Mouse (Mus musculus): ENCODE measurements around the gene Nt5c3b. TPM values are rescaled to one million over a fixed set of nuclear protein-coding genes. Genes with fewer than 3 reads are reported as not detected.

The Nt5c3b gene
- polyA plus RNA-seq, 1 experiment from 2014 or later: 90.2 TPM

DNA sequence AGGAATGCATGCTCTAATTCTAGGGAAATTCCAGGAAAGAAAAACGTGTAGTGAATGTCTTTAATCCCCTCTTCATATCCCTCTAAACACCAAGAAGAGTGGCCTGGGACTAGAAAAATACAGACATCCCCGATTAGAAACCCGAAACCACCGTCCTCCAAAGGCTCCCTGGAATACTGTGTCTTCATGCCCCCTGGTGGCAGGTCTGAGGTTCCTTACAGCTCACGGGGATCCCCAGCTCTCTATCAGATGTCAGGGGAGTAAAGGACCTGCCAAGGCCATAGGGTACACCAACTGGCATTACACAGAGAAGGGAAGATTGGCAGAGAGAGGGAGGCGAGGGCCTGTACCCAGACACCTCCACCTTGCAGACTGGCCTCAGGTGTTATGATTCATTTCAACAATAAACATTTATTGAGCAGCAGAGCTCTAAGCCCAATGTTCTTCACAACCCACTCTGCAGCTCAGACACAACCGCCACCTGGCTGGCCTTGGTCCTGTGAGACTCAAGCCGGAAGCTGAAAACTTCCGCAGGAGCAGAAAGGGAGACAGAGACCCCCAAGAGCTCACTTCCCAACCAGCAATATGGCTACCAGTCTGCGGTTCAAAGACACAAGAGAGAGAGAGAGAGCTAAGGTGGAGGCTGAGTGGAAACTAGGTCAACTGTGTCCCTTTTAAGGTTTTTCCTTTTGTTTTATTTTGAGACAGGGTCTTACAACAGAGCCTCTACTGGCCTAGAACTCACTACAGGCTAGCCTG lies 33.4 kb downstream of the Nt5c3b start:
- Histone ChIP-seq H3K9ac (no peak overlapping the region), H3K27me3 (no peaks in the 10 kb centered on the region), H3K9me3 (replicated peaks) (no peaks in the 10 kb centered on the region), H3K27ac (peak overlapping the region; percentile 35; the same call in 1 of the 2 replicates), H3K36me3 (peaks cover 16% of the 10 kb centered on the region), H3K4me3 (no peak overlapping the region), H3K4me2 (no peak overlapping the region), H3K4me1 (replicated peaks) (peaks cover 50% of the 10 kb centered on the region)
- WGBS: 33% methylated on average over 10 of the region's 10 CpGs
- ATAC-seq (replicated peaks; ENCODE audit: insufficient number of reproducible peaks, insufficient read depth, low FRiP score, low read depth): no peak

DNA sequence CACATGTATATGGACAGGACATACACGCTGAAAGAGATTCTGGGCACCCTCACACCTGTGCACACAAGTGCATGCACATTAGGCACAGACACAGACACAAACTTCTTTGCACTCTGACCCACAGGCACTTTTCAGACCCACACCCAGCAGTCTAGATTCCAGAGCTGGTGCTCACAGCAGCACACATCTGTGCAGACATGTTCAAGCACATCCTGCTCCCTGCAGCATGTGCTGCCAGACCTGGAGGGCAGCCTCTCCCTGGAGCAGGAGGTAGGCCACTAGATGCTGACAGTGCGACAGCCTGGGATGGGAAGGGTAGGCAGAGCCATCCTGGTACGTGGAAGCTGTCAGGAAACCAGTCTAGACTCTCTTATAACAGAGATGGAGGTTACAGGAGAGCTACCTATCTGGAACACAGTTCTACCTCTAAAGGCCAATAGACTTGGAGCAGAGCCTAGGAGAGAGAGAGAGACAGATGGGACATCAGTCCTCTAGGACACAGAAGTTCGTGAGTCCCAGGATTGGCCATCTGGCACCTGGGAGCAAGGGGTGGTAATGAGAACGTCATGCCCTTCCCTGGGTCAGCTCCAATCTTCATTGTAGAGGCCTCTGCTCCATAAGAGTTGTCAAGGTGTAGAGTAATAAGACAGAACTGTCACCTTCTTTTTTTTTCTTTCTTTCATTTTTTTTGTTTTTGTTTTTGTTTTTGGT lies 34.5 kb downstream of the Nt5c3b start:
- H3K27ac ChIP-seq: no peak overlapping the region
- H3K36me3 ChIP-seq: peaks cover 16% of the 10 kb centered on the region
- no peak for ATAC-seq (replicated peaks; ENCODE audit: insufficient number of reproducible peaks, insufficient read depth, low FRiP score, low read depth)
- H3K4me1 ChIP-seq (replicated peaks): peaks cover 50% of the 10 kb centered on the region
- no peak overlapping the region for H3K4me2 ChIP-seq
- H3K9ac ChIP-seq: no peak overlapping the region
- H3K27me3 ChIP-seq: no peaks in the 10 kb centered on the region
- no peak overlapping the region for H3K4me3 ChIP-seq
- 84% methylated on average over 5 of the region's 5 CpGs for WGBS
- no peaks in the 10 kb centered on the region for H3K9me3 ChIP-seq (replicated peaks)

DNA sequence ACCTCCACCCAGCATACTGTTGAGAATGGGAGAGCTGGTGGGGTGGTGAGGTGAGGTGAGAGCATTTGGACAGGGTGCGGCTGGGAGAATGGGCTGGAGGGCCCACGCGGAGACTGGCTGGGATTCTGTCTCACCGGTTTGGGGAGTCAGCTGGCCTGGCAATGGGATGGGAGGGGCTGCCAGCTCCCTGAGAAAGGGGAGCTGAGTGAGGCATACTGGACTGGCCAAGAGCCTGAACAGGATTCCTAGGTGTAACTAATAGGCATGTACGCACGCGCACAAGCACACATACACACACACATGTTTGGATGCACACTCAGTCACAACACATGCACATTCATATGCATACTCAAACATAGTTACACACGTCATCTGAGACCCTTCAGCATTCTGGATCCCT lies 35.3 kb downstream of the Nt5c3b start:
- ATAC-seq (replicated peaks; ENCODE audit: insufficient number of reproducible peaks, insufficient read depth, low FRiP score, low read depth): no peak
- 75% methylated on average over 8 of the region's 8 CpGs for WGBS
- no peaks in the 10 kb centered on the region for H3K27me3 ChIP-seq
- H3K9ac ChIP-seq: no peak overlapping the region
- no peaks in the 10 kb centered on the region for H3K9me3 ChIP-seq (replicated peaks)
- H3K27ac ChIP-seq: no peak overlapping the region
- no peak overlapping the region for H3K4me3 ChIP-seq
- H3K4me2 ChIP-seq: no peak overlapping the region
- H3K36me3 ChIP-seq: peaks cover 16% of the 10 kb centered on the region
- peaks cover 52% of the 10 kb centered on the region for H3K4me1 ChIP-seq (replicated peaks)

DNA sequence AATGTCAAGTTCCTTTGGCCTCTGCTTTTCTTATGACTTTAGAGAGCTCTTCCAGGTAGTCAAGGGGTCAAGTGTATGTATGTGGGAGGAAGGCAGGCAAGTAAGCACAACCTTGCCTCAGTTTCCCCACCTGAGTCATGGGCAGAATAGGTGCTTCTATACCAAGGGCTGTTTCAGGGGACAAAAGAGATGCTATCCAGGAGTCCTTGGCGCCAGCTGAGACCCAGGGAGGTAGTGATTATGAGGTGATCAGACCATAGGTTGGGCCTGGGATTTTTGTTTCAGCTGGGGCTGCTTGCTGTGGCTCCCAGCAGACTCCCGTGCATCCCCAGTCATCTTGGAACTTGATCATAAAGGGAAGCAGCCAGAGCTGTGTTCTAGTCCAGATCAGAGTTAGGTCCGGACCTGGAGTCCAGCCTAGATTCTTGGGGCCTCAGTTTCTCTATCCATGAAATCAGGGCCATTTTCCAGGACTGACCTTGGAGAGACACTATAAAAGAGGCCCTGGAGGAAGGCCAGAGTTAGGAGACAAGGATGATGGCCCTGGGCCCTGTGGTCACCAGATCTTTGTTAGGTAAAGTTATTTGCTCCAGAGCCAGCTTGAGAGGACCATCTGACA lies 37.0 kb downstream of the Nt5c3b start:
- Histone ChIP-seq H3K9ac (no peak overlapping the region), H3K9me3 (replicated peaks) (no peaks in the 10 kb centered on the region), H3K27ac (peak overlapping the region; percentile 96), H3K4me3 (no peak overlapping the region), H3K27me3 (no peaks in the 10 kb centered on the region), H3K4me1 (replicated peaks) (peaks cover 63% of the 10 kb centered on the region), H3K36me3 (peaks cover 12% of the 10 kb centered on the region), H3K4me2 (no peak overlapping the region)
- no peak for ATAC-seq (replicated peaks; ENCODE audit: insufficient number of reproducible peaks, insufficient read depth, low FRiP score, low read depth)
- WGBS: 91% methylated on average over 3 of the region's 3 CpGs

DNA sequence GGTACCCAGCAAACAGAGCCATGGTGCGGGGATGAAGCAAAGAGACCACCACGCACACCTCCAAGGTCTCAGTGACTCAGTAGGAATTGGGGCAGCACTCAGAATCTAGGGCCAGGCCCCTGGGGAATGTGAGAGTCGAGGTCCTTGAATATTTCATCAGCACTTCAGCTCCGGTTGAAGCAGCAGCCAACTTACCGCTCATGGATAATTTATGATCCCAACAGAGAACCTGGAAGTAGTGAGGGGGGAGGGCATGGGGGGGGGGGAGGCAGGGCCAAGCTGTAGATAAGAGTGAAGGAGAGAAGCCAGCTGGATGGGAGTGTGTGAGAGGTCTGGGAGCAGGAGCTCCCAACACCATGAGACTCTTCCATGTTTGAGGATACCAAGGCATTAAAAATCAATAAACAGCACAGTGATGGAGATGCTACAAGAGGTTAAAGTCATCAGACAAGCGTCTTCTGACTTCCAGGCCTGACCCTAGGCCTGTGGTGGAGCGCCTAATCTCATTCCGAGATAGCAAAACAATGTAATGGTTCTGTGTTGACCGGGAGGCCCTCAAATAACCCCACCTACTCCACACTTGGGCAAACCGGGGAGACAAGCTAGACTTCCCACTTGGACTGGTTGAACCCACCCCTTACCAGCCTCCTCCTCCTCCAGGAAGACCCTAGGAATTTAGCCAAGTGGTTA lies 38.0 kb downstream of the Nt5c3b start:
- Histone ChIP-seq H3K4me1 (replicated peaks) (peaks cover 66% of the 10 kb centered on the region), H3K9me3 (replicated peaks) (no peaks in the 10 kb centered on the region), H3K27me3 (no peaks in the 10 kb centered on the region), H3K36me3 (peaks cover 4% of the 10 kb centered on the region; the same call in 1 of the 2 replicates), H3K4me2 (peak overlapping the region; percentile 44), H3K4me3 (no peak overlapping the region), H3K9ac (no peak overlapping the region), H3K27ac (peak overlapping the region; percentile 96)
- peak; percentile 38 for ATAC-seq (replicated peaks; ENCODE audit: insufficient number of reproducible peaks, insufficient read depth, low FRiP score, low read depth)
- 18% methylated on average over 10 of the region's 10 CpGs for WGBS

DNA sequence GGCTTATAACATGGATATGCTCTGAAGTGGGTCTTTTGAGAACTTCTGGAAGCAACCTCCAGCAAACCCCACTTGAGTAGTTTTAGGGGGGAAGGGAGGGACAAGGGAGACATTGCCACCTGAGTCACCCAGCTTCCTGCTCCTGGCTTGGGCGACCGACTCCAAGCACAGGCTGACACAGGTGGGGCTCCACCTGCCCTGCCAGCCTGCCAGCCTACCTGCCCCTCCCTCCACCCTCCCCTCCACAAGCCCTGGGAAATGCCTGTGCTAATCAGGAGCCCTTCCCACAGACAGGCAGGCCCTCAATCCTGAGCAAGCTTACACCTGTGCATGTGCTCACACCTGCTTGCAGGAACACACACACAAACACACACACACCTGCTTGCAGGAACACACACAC lies 38.9 kb downstream of the Nt5c3b start:
- peak overlapping the region; percentile 96 for H3K27ac ChIP-seq
- H3K9ac ChIP-seq: no peak overlapping the region; the same call in 1 of the 2 replicates
- no peaks in the 10 kb centered on the region for H3K36me3 ChIP-seq
- 36% methylated on average over 2 of the region's 2 CpGs for WGBS
- peak overlapping the region; percentile 44 for H3K4me2 ChIP-seq
- peaks cover 63% of the 10 kb centered on the region for H3K4me1 ChIP-seq (replicated peaks)
- no peaks in the 10 kb centered on the region for H3K9me3 ChIP-seq (replicated peaks)
- no peak for ATAC-seq (replicated peaks; ENCODE audit: insufficient number of reproducible peaks, insufficient read depth, low FRiP score, low read depth)
- H3K27me3 ChIP-seq: no peaks in the 10 kb centered on the region
- H3K4me3 ChIP-seq: no peak overlapping the region

DNA sequence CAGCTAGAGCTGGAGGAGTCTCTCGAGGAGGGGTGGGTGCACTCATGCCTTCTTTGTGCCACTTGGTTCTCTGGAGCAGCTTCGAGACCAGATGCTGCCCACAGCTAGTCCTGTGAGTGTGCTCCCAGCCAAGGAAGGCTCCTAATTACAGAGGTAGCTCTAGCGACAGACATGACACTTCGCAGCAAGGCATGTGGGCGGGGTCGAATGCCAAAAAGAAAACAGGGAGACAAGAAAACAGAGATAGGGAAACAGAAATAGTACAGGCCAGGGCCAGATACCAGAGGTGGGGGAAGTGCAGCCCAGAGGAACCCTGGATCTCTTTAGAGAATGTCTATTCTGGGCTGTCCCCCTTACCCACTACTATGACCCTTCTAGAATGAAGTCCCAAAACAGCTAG lies 39.4 kb downstream of the Nt5c3b start:
- peak overlapping the region; percentile 24 for H3K9ac ChIP-seq
- peak; percentile 51 for ATAC-seq (replicated peaks; ENCODE audit: insufficient number of reproducible peaks, insufficient read depth, low FRiP score, low read depth)
- 10% methylated on average over 6 of the region's 6 CpGs for WGBS

DNA sequence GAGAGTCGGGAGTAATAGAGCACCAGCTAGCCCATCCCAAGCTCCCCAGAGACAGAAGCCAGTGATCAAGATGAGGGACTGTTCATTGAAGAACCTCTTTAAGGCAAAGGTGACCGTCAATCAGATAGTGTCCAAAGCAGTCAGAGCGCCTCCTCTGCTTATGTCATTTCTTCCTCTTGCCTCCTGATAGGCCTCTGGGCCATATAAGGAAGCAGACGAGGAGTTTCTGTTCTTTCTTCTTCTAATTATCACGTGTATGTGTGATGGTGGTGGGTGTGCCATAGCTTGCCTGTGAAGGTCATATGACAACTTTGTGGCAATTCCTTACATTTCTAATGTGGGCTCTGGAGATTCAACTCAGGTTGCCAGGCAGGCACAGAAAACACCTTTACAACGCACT lies 40.8 kb downstream of the Nt5c3b start:
- Histone ChIP-seq H3K4me3 (no peak overlapping the region), H3K27ac (peak overlapping the region; percentile 96), H3K9me3 (replicated peaks) (no peaks in the 10 kb centered on the region), H3K9ac (no peak overlapping the region), H3K4me1 (replicated peaks) (peaks cover 65% of the 10 kb centered on the region), H3K36me3 (no peaks in the 10 kb centered on the region), H3K27me3 (no peaks in the 10 kb centered on the region), H3K4me2 (no peak overlapping the region)
- no peak for ATAC-seq (replicated peaks; ENCODE audit: insufficient number of reproducible peaks, insufficient read depth, low FRiP score, low read depth)
- 47% methylated on average over 6 of the region's 6 CpGs for WGBS

More for the DNA sequence above, 39.4 kb downstream of the Nt5c3b start:
- Histone ChIP-seq H3K4me3 (no peak overlapping the region), H3K4me2 (peak overlapping the region; percentile 44), H3K4me1 (replicated peaks) (peaks cover 63% of the 10 kb centered on the region), H3K27ac (peak overlapping the region; percentile 96), H3K9me3 (replicated peaks) (no peaks in the 10 kb centered on the region), H3K27me3 (no peaks in the 10 kb centered on the region), H3K36me3 (no peaks in the 10 kb centered on the region)

DNA sequence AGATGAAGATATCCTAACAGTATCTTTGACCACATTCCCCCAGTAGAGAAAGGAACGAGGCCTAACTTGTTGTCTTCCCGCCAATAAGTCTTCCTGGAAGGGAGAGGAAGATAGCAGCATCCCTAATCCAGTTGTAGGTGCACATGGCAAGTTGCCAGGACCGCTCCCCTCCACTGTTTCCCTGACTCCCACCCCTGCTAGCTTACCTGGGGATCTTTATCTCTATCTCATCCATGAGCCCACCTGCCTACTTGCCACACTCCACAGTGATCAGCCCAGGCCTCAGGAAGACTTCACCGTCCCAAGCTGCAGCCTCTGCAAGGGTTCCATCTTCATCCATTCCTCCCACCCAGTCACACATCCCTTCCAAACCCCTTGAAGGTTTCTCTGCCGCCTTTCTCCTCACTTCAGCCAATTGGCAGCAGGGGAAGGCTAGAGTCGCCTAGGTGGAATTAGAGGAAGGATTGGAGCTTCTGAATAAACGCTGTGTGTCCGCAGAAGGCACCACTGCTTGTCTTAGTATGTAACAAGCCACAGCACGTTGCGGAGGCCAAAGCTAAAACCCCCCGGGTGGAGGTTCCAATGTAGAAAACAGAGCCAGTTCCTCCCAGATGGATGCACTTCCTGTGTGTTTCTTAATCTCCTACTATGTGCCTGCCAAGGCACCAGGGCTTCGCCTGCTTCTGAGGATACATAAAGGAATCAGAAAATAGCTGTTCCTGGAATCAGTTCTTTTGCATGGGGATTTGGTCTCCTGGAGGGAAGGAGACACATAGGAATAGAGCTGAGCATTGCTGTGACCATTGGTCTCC lies 41.7 kb downstream of the Nt5c3b start:
- peaks cover 74% of the 10 kb centered on the region for H3K4me1 ChIP-seq (replicated peaks)
- no peaks in the 10 kb centered on the region for H3K27me3 ChIP-seq
- H3K9me3 ChIP-seq (replicated peaks): no peaks in the 10 kb centered on the region
- H3K27ac ChIP-seq: peak overlapping the region; percentile 96
- no peak for ATAC-seq (replicated peaks; ENCODE audit: insufficient number of reproducible peaks, insufficient read depth, low FRiP score, low read depth)
- no peak overlapping the region for H3K4me3 ChIP-seq
- H3K4me2 ChIP-seq: no peak overlapping the region
- WGBS: 63% methylated on average over 12 of the region's 12 CpGs
- no peak overlapping the region for H3K9ac ChIP-seq
- H3K36me3 ChIP-seq: no peaks in the 10 kb centered on the region

DNA sequence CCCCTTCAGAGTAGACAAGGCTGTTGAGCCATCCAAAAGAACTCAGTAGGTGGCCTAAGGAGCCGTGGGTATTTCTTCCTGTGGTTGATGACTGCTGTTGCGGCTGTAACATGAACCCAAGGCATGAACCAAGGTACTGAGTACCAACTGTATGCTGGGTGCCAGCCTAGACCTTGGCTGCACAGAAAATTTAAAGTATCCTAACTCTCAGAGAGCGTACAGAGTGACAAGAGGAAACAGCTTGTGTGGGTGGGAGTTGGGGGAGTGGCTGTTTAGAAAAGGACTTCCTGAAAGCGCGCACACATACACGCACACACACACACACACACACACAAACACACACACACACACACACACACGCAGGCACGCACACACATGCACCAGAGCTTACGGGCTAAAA lies 42.3 kb downstream of the Nt5c3b start:
- 60% methylated on average over 9 of the region's 9 CpGs for WGBS
- Histone ChIP-seq H3K9ac (no peak overlapping the region), H3K27me3 (no peaks in the 10 kb centered on the region), H3K4me3 (no peak overlapping the region), H3K27ac (peak overlapping the region; percentile 18; the same call in 1 of the 2 replicates), H3K4me1 (replicated peaks) (peaks cover 75% of the 10 kb centered on the region), H3K9me3 (replicated peaks) (no peaks in the 10 kb centered on the region), H3K4me2 (no peak overlapping the region), H3K36me3 (no peaks in the 10 kb centered on the region)
- ATAC-seq (replicated peaks; ENCODE audit: insufficient number of reproducible peaks, insufficient read depth, low FRiP score, low read depth): no peak

Data from heart, embryonic 15.5 days (tissue).